Mouse (Mus musculus): ENCODE measurements around the gene Tfap2a. TPM values are rescaled to one million over a fixed set of nuclear protein-coding genes. Genes with fewer than 3 reads are reported as not detected.
A peak's percentile ranks its signal among the peaks of the same experiment; 100 is the strongest.

Gene Tfap2a
- polyA plus RNA-seq, 1 experiment from 2014 or later: 9.1 TPM

GRCm38 (mm10) chr13:40703123-40703797, 34.9 kb downstream of the Tfap2a start:
- no peak overlapping the region for H3K27ac ChIP-seq (ENCODE audit: low read depth, low read length)
- no peaks in the 10 kb centered on the region for H3K36me3 ChIP-seq (ENCODE audit: control insufficient read depth, insufficient read depth, low read length)
- no peak overlapping the region for H3K9ac ChIP-seq (replicated peaks; ENCODE audit: low read depth, low read length)
- H3K4me1 ChIP-seq (ENCODE audit: control insufficient read depth, insufficient read depth, low read length): peaks cover 4% of the 10 kb centered on the region; the same call in 1 of the 2 replicates
- H3K27me3 ChIP-seq (ENCODE audit: control insufficient read depth, insufficient read depth, low read length): 0 out of 2 replicates have a peak, but pooled peaks cover 16% of the 10 kb centered on the region
- peak overlapping the region; percentile 50; the same call in 1 of the 2 replicates for H3K4me2 ChIP-seq (ENCODE audit: low read depth, low read length)
- no peak overlapping the region for H3K4me3 ChIP-seq (ENCODE audit: low read depth, low read length)
- WGBS: 1% methylated on average over 19 of the region's 19 CpGs
- no peak for ATAC-seq (ENCODE audit: low read depth)
- no peaks in the 10 kb centered on the region for H3K9me3 ChIP-seq (ENCODE audit: control insufficient read depth, low read length)

GRCm38 (mm10) chr13:40702361-40703122, 35.6 kb downstream of the Tfap2a start:
- Histone ChIP-seq H3K27ac (ENCODE audit: low read depth, low read length) (no peak overlapping the region), H3K4me3 (ENCODE audit: low read depth, low read length) (no peak overlapping the region), H3K4me1 (ENCODE audit: control insufficient read depth, insufficient read depth, low read length) (peaks cover 4% of the 10 kb centered on the region; the same call in 1 of the 2 replicates), H3K27me3 (ENCODE audit: control insufficient read depth, insufficient read depth, low read length) (0 out of 2 replicates have a peak, but pooled peaks cover 16% of the 10 kb centered on the region), H3K4me2 (ENCODE audit: low read depth, low read length) (no peak overlapping the region), H3K9me3 (ENCODE audit: control insufficient read depth, low read length) (no peaks in the 10 kb centered on the region), H3K36me3 (ENCODE audit: control insufficient read depth, insufficient read depth, low read length) (no peaks in the 10 kb centered on the region), H3K9ac (replicated peaks; ENCODE audit: low read depth, low read length) (no peak overlapping the region)
- no peak for ATAC-seq (ENCODE audit: low read depth)
- WGBS: 4% methylated on average over 30 of the region's 30 CpGs

DNA sequence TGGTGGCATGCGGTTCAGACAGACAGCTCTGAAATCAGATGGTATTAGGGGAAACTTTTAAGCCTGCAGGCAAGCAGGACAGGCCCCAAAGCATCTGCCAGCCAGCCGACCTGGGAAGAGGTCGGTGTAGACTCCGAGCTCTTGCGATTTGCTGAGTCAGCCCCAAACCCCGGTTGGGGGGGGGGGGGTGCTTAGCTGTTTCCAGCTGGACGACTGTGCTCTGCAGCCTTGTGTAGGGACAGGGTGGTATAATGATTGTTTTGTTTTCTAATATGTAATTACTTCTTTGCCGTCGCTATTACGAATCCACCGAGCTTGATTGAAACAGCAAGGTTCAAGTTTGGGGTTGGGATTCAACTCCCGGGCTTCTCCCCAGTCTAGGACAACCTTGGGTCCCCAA, 36.5 kb downstream of the Tfap2a start:
- no peak overlapping the region for H3K9ac ChIP-seq (replicated peaks; ENCODE audit: low read depth, low read length)
- H3K36me3 ChIP-seq (ENCODE audit: control insufficient read depth, insufficient read depth, low read length): no peaks in the 10 kb centered on the region
- no peak overlapping the region for H3K4me2 ChIP-seq (ENCODE audit: low read depth, low read length)
- 5% methylated on average over 12 of the region's 12 CpGs for WGBS
- peaks cover 4% of the 10 kb centered on the region; the same call in 1 of the 2 replicates for H3K4me1 ChIP-seq (ENCODE audit: control insufficient read depth, insufficient read depth, low read length)
- no peak for ATAC-seq (ENCODE audit: low read depth)
- 0 out of 2 replicates have a peak, but pooled peaks cover 16% of the 10 kb centered on the region for H3K27me3 ChIP-seq (ENCODE audit: control insufficient read depth, insufficient read depth, low read length)
- H3K9me3 ChIP-seq (ENCODE audit: control insufficient read depth, low read length): no peaks in the 10 kb centered on the region
- no peak overlapping the region for H3K4me3 ChIP-seq (ENCODE audit: low read depth, low read length)
- no peak overlapping the region for H3K27ac ChIP-seq (ENCODE audit: low read depth, low read length)

GRCm38 (mm10) chr13:40685790-40686189, 52.4 kb downstream of the Tfap2a start:
- H3K9me3 ChIP-seq (ENCODE audit: control insufficient read depth, low read length): no peaks in the 10 kb centered on the region
- H3K4me1 ChIP-seq (ENCODE audit: control insufficient read depth, insufficient read depth, low read length): no peaks in the 10 kb centered on the region
- no peak overlapping the region for H3K9ac ChIP-seq (replicated peaks; ENCODE audit: low read depth, low read length)
- no peaks in the 10 kb centered on the region for H3K27me3 ChIP-seq (ENCODE audit: control insufficient read depth, insufficient read depth, low read length)
- no peak overlapping the region for H3K27ac ChIP-seq (ENCODE audit: low read depth, low read length)
- H3K36me3 ChIP-seq (ENCODE audit: control insufficient read depth, insufficient read depth, low read length): no peaks in the 10 kb centered on the region
- no peak overlapping the region for H3K4me2 ChIP-seq (ENCODE audit: low read depth, low read length)
- ATAC-seq (ENCODE audit: low read depth): no peak
- 93% methylated on average over 3 of the region's 3 CpGs for WGBS
- no peak overlapping the region for H3K4me3 ChIP-seq (ENCODE audit: low read depth, low read length)

- H3K4me2 ChIP-seq (ENCODE audit: low read depth, low read length): no peak overlapping the region
- H3K4me1 ChIP-seq (ENCODE audit: control insufficient read depth, insufficient read depth, low read length): no peaks in the 10 kb centered on the region
Observed at GRCm38 (mm10) chr13:40676730-40677129, 61.4 kb downstream of the Tfap2a start.

More at GRCm38 (mm10) chr13:40676730-40677129, 61.4 kb downstream of the Tfap2a start:
- Histone ChIP-seq H3K9ac (replicated peaks; ENCODE audit: low read depth, low read length) (no peak overlapping the region), H3K27ac (ENCODE audit: low read depth, low read length) (no peak overlapping the region), H3K4me3 (ENCODE audit: low read depth, low read length) (no peak overlapping the region), H3K27me3 (ENCODE audit: control insufficient read depth, insufficient read depth, low read length) (no peaks in the 10 kb centered on the region), H3K9me3 (ENCODE audit: control insufficient read depth, low read length) (no peaks in the 10 kb centered on the region), H3K36me3 (ENCODE audit: control insufficient read depth, insufficient read depth, low read length) (no peaks in the 10 kb centered on the region)
- ATAC-seq (ENCODE audit: low read depth): no peak
- WGBS: 37% methylated on average over 4 of the region's 4 CpGs

Other genes starting within 250 kb of the Tfap2a start
- 6.1 and 7.9 TPM in 2 replicates for gene Gcnt2, start 121.4 kb upstream of the Tfap2a start, polyA plus RNA-seq (2014; fragmentation: Nextera tagmentation; extraction: Ambion mirVana)